Mouse (Mus musculus): ENCODE measurements around the gene Cda.

GRCm38 (mm10) chr4:138366561-138366960 lies 1.2 kb downstream of the Cda start:
- TF ChIP-seq CTCF (IDR thresholded peaks at IDR 0.05; ENCODE audit: insufficient read depth, low read depth, low read length): no peak
- TF ChIP-seq POLR2A (IDR thresholded peaks at IDR 0.05; ENCODE audit: insufficient read depth, low read depth, low read length): no peak

Data from olfactory bulb, adult 2 months (tissue).